Mouse (Mus musculus) heart, embryonic 14.5 days (tissue): ENCODE results near the gene Pkm. TPM values are rescaled to one million over a fixed set of nuclear protein-coding genes. Genes with fewer than 3 reads are reported as not detected.

ENCODE experiments used
- ATAC-seq: fragments of 200-750 bp; cut with Nextera tagmentation; 2 replicates; pipeline ENCODE4 v1.8.0; 2017; ENCODE audit warnings: low read depth, moderate TSS enrichment; ENCODE audit not compliant: insufficient number of reproducible peaks, insufficient read depth, low FRiP score
- H3K27ac ChIP-seq, 2 experiments: fragments of 200-500 bp in 1 of 2; fragments of 300-500 bp in 1 of 2; sonication (generic) in 1 of 2; replicated peaks in 1 of 2; 2 replicates each; pipeline ENCODE4 v1.5.1; 2012 to 2014; ENCODE audit warnings: low read depth in 2 of 2, low read length in 2 of 2, control low read depth in 1 of 2, mild to moderate bottlenecking in 1 of 2, mixed read lengths in 1 of 2; ENCODE audit not compliant: control insufficient read depth in 1 of 2, insufficient read depth in 1 of 2
- H3K27me3 ChIP-seq: fragments of 300-500 bp; sonication (generic); 2 replicates; pipeline ENCODE4 v1.6.1; 2014; ENCODE audit warnings: mild to moderate bottlenecking, low read length, control low read depth; ENCODE audit not compliant: control insufficient read depth, insufficient read depth
- H3K36me3 ChIP-seq: fragments of 300-500 bp; sonication (generic); 2 replicates; pipeline ENCODE4 v1.6.1; 2014; ENCODE audit warnings: mild to moderate bottlenecking, control low read depth, low read length, mixed read lengths; ENCODE audit not compliant: control insufficient read depth, insufficient read depth
- H3K4me1 ChIP-seq, 2 experiments: fragments of 200-500 bp in 1 of 2; fragments of 300-500 bp in 1 of 2; sonication (generic) in 1 of 2; 2 replicates each; pipeline ENCODE4 v1.6.1; 2012 to 2014; ENCODE audit warnings: low read length in 2 of 2, control low read depth in 1 of 2, mixed read lengths in 1 of 2; ENCODE audit not compliant: control insufficient read depth in 2 of 2, insufficient read depth in 2 of 2
- H3K4me2 ChIP-seq: fragments of 300-500 bp; sonication (generic); 2 replicates; pipeline ENCODE4 v1.6.1; 2014; ENCODE audit warnings: mild to moderate bottlenecking, low read length
- H3K4me3 ChIP-seq, 2 experiments: fragments of 200-500 bp in 1 of 2; fragments of 300-500 bp in 1 of 2; sonication (generic) in 1 of 2; 2 replicates each; pipeline ENCODE4 v1.5.1; 2012 to 2014; ENCODE audit warnings: low read length in 2 of 2, mild to moderate bottlenecking in 2 of 2, control low read depth in 1 of 2, low read depth in 1 of 2, moderate library complexity in 1 of 2; ENCODE audit not compliant: control insufficient read depth in 1 of 2, insufficient read depth in 1 of 2
- H3K9ac ChIP-seq: fragments of 300-500 bp; sonication (generic); 2 replicates; pipeline ENCODE4 v1.6.1; 2014; ENCODE audit warnings: mild to moderate bottlenecking, low read length
- H3K9me3 ChIP-seq: fragments of 300-500 bp; sonication (generic); 2 replicates; pipeline ENCODE4 v1.6.1; 2016; ENCODE audit warnings: low read length, control low read depth; ENCODE audit not compliant: control insufficient read depth
- WGBS: fragments of 180-500 bp; shearing (Covaris S2); extraction: QIAGEN DNeasy Blood & Tissue Kit; methylation state at CpG from one replicate; pipeline ENCODE4 v1.1.7; 2014; 5-methylcytosine and 5-hydroxymethylcytosine counted together
- polyA plus RNA-seq: library from polyadenylated mRNA; unstranded; fragments of >200 nt; fragmentation: Nextera tagmentation; extraction: Ambion mirVana; gene quantifications from 2 replicates; pipeline ENCODE4 v1.2.1, GENCODE M21; 2014

Pkm gene
- polyA plus RNA-seq, 1 experiment from 2014 or later: 1,798 TPM

DNA sequence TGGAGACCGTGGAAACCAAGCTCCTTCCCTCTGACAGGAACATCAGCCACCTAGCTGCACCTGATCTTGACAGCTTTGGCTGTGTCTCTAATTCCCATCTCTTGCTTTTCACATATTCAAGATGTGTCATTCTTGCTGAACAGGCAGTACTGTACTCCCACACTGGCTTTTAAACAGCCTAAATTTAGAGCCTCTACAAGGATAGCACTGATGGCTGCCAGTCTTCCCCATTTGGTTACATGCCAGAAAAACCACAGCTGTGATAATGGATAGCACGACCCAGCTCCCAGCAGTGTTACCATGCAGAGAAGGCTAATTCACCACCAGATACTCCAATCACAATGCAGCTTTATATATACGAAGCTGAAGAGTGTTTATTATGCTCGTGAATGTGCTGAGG lies 11.1 kb downstream of the Pkm start:
- H3K4me1 ChIP-seq: peaks cover 15 to 61% of the 10 kb centered on the region in 2 experiments
- H3K4me2 ChIP-seq: peak overlapping the region; percentile 28
- no peak overlapping the region; the same call in 1 of the 2 replicates for H3K9ac ChIP-seq
- WGBS: 41% methylated on average over 4 of the region's 4 CpGs
- no peaks in the 10 kb centered on the region for H3K9me3 ChIP-seq
- no peaks in the 10 kb centered on the region for H3K27me3 ChIP-seq
- H3K36me3 ChIP-seq: peaks cover 100% of the 10 kb centered on the region
- peak; percentile 46; the same call in 1 of the 2 replicates for ATAC-seq
- H3K27ac ChIP-seq: peak overlapping the region; percentile 65 to 79
- H3K4me3 ChIP-seq: no peak overlapping the region

DNA sequence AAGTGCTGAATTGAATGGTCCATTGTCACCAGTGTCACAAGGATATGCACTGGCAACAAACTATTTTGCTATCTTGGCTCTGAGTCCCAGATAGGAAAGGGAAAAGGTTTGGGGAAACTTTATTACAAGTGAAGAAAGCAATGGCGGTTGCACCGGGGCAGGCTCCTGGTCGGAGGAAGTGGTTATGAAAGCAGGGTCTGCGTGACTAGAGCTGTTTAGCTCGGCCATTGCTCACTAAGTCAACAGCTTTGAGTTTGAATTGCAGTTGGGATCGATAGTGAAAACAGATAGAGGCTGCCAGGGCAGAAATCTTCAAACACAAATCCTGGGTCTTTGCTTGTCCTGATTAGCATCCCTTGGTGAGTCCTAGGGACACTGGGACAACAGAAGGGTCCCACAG lies 11.7 kb downstream of the Pkm start:
- WGBS: 81% methylated on average over 6 of the region's 6 CpGs

DNA sequence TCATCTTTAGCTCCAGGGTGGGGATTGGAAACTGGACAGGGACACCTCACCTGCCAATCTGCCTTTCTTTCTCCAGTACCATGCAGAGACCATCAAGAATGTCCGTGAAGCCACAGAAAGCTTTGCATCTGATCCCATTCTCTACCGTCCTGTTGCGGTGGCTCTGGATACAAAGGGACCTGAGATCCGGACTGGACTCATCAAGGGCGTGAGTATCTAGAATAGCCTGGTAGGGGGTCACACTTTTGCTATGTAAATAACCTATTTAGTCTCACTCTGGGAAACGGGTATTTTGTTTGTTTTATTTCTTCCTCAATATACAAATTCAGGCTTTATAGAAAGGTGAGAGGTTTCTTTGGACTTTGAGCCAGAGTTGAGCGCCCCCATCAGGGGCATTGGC lies 12.3 kb downstream of the Pkm start:
- ATAC-seq: no peak
- Histone ChIP-seq H3K4me2 (no peak overlapping the region), H3K36me3 (peaks cover 100% of the 10 kb centered on the region), H3K4me1 (peaks cover 8 to 58% of the 10 kb centered on the region in 2 experiments), H3K27ac (no peak overlapping the region), H3K27me3 (no peaks in the 10 kb centered on the region), H3K9me3 (no peaks in the 10 kb centered on the region), H3K4me3 (no peak overlapping the region), H3K9ac (no peak overlapping the region)
- 87% methylated on average over 7 of the region's 7 CpGs for WGBS

More for the DNA sequence above, 11.7 kb downstream of the Pkm start:
- Histone ChIP-seq H3K27me3 (no peaks in the 10 kb centered on the region), H3K4me3 (no peak overlapping the region), H3K27ac (peak overlapping the region; percentile 3 to 79; a peak in 3 of 4 replicates), H3K9ac (no peak overlapping the region), H3K36me3 (peaks cover 100% of the 10 kb centered on the region), H3K4me1 (peaks cover 12 to 61% of the 10 kb centered on the region in 2 experiments), H3K4me2 (no peak overlapping the region), H3K9me3 (no peaks in the 10 kb centered on the region)
- no peak for ATAC-seq

DNA sequence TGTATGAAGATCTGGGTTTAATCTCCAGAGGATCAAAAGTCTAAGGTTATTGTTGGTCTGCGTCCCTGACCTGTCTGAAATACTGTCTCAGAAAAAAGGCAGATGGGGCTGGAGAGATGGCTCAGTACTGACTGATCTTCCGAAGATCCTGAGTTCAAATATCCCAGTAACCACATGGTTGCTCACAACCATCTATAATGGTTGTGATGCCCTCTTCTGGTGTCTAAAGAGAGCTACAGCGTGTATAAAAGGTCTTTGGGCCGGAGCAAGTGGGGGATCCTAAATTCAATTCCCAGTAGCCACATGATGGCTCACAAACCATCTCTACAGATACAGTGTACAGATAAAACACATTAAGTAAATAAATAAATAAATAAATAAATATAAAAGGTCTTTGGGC lies 13.0 kb downstream of the Pkm start:
- no peaks in the 10 kb centered on the region for H3K9me3 ChIP-seq
- 85% methylated on average over 4 of the region's 4 CpGs for WGBS
- ATAC-seq: no peak
- H3K4me3 ChIP-seq: no peak overlapping the region
- peaks cover 100% of the 10 kb centered on the region for H3K36me3 ChIP-seq
- H3K4me1 ChIP-seq: peaks cover 6 to 51% of the 10 kb centered on the region in 2 experiments
- H3K4me2 ChIP-seq: no peak overlapping the region
- no peak overlapping the region for H3K27ac ChIP-seq
- no peaks in the 10 kb centered on the region for H3K27me3 ChIP-seq
- no peak overlapping the region for H3K9ac ChIP-seq

DNA sequence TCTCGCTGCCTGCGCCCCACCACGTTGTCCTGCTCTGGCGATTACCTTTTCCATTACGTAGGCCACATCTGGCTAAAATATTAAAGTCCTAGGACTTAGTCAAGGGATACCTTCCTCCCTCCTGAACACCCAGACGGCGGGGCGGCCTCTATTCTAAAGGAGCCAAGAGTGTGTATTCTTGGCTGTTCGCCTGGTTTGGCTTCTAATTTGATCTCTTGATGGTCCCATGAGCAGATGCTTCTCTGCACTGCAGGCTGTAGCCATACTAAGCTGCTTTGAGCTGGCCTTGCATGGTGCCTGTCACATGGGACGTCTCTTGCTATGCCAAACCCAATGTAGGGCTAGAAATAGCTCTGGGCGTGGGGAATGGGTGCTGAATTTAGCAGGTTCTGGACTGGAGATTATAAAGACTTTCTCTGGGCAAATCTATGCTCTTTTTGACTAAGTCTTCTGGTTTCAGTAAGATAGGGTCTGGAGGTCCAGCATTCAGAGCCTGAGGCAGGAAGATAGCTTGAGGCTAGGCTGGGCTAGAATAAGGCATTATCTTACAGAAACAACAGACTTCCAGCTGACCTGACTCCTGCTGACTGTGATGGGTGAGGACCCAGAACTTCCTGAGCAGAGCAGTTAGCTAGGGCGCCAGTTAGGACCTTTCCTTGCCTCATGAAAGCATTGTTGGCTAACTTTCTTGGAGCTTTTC lies 16.2 kb downstream of the Pkm start:
- Histone ChIP-seq H3K27ac (peak overlapping the region in 1 of 2 experiments; percentile 54; a peak in 2 of 4 replicates), H3K4me1 (peaks cover 2 to 22% of the 10 kb centered on the region in 2 experiments), H3K4me3 (no peak overlapping the region), H3K9me3 (no peaks in the 10 kb centered on the region), H3K4me2 (no peak overlapping the region), H3K36me3 (peaks cover 100% of the 10 kb centered on the region), H3K27me3 (no peaks in the 10 kb centered on the region), H3K9ac (no peak overlapping the region; the same call in 1 of the 2 replicates)
- ATAC-seq: peak; percentile 36; the same call in 1 of the 2 replicates
- 67% methylated on average over 12 of the region's 12 CpGs for WGBS

DNA sequence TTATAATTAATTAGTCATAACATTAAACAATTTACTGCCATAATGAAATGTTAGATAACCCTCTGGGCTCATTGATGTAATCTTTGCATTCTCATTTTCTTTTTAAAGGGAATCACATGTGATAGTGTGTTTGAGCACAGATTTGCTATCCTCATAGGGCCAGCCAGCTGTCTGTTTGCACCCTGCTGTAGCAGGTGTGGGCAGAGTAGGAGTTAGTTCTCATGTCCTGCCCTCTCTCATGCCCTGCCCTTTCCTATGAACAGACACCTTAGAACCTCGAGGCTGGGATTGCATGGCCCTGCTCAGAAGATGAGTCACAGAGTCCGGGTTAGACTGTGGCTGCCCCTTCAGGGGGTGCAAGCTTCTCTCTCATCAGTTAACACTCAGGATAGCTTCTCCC lies 17.3 kb downstream of the Pkm start:
- WGBS: 52% methylated on average over 2 of the region's 2 CpGs
- Histone ChIP-seq H3K9me3 (no peaks in the 10 kb centered on the region), H3K4me2 (no peak overlapping the region), H3K9ac (no peak overlapping the region), H3K4me1 (peaks cover 0 to 16% of the 10 kb centered on the region in 2 experiments; a peak in 2 of 4 replicates), H3K4me3 (no peak overlapping the region), H3K27me3 (no peaks in the 10 kb centered on the region), H3K27ac (no peak overlapping the region), H3K36me3 (peaks cover 100% of the 10 kb centered on the region)
- no peak for ATAC-seq

DNA sequence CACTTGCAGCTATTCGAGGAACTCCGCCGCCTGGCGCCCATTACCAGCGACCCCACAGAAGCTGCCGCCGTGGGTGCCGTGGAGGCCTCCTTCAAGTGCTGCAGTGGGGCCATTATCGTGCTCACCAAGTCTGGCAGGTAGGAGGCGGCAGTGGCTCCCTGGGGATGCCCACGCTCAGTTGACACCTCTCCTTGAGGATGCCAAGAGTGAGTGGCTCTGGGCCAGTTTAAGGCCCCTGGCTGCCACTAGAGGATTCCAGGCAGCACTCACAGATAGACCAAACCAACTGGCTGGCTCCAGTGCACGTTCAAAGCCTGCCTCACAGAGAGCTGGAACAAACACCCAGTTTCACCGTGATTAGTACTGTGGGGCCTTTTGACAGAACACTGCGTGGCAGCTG lies 19.4 kb downstream of the Pkm start:
- WGBS: 76% methylated on average over 14 of the region's 14 CpGs
- ATAC-seq: no peak

More for the DNA sequence above, 19.4 kb downstream of the Pkm start:
- Histone ChIP-seq H3K4me3 (no peak overlapping the region), H3K27ac (peak overlapping the region in 1 of 2 experiments; percentile 10; a peak in 1 of 4 replicates), H3K4me1 (peaks cover 4 to 21% of the 10 kb centered on the region in 2 experiments; a peak in 3 of 4 replicates), H3K9me3 (no peaks in the 10 kb centered on the region), H3K4me2 (no peak overlapping the region), H3K36me3 (peaks cover 92% of the 10 kb centered on the region), H3K27me3 (peaks cover under 1% of the 10 kb centered on the region; the same call in 1 of the 2 replicates), H3K9ac (no peak overlapping the region)
